Mouse (Mus musculus) lung, postnatal 4 days (tissue): ENCODE measurements at regions not wholly inside any gene's neighbourhood (a gene's known extent, or its start where the extent isn't known, plus 50 kb on each side); places are given as distances from the start of the nearest gene placed in this dataset.

ENCODE experiments used
- DNase-seq, 2 experiments: peaks; one replicate each; pipeline ENCODE4 v3.0.0; 2021

- no peak for DNase-seq
Observed at GRCm38 (mm10) chr13:57365096-57365495, 469.3 kb upstream of the Trpc7 start.

GRCm38 (mm10) chr13:57364396-57364795, 468.6 kb upstream of the Trpc7 start:
- no peak for DNase-seq

- DNase-seq = no peak
Observed at GRCm38 (mm10) chr13:57362563-57362962, 466.8 kb upstream of the Trpc7 start.

- DNase-seq = no peak
Observed at GRCm38 (mm10) chr13:57361286-57361685, 465.5 kb upstream of the Trpc7 start.

- DNase-seq = no peak
Observed at GRCm38 (mm10) chr13:57354606-57355005, 458.8 kb upstream of the Trpc7 start.

- no peak for DNase-seq
Observed at GRCm38 (mm10) chr13:57353976-57354375, 458.2 kb upstream of the Trpc7 start.

GRCm38 (mm10) chr13:57350828-57351227, 455.0 kb upstream of the Trpc7 start:
- DNase-seq = no peak

GRCm38 (mm10) chr13:57338676-57339075, 442.9 kb upstream of the Trpc7 start:
- DNase-seq = no peak

- no peak for DNase-seq
Observed at GRCm38 (mm10) chr13:57336596-57336995, 440.8 kb upstream of the Trpc7 start.

- DNase-seq = no peak
Observed at GRCm38 (mm10) chr13:57332976-57333375, 437.2 kb upstream of the Trpc7 start.

- no peak for DNase-seq
Observed at GRCm38 (mm10) chr13:57331868-57332267, 436.1 kb upstream of the Trpc7 start.

GRCm38 (mm10) chr13:57325306-57325925, 429.6 kb upstream of the Trpc7 start:
- no peak for DNase-seq

- DNase-seq = no peak
Observed at GRCm38 (mm10) chr13:57316211-57317005, 420.6 kb upstream of the Trpc7 start.

GRCm38 (mm10) chr13:57314512-57314911, 418.7 kb upstream of the Trpc7 start:
- DNase-seq = no peak

GRCm38 (mm10) chr13:57313731-57314130, 417.9 kb upstream of the Trpc7 start:
- DNase-seq = no peak

GRCm38 (mm10) chr13:57311235-57311634, 415.4 kb upstream of the Trpc7 start:
- DNase-seq = no peak

- no peak for DNase-seq
Observed at GRCm38 (mm10) chr13:57309618-57310017, 413.8 kb upstream of the Trpc7 start.

GRCm38 (mm10) chr13:57307971-57308903, 412.4 kb upstream of the Trpc7 start:
- no peak for DNase-seq

- no peak for DNase-seq
Observed at GRCm38 (mm10) chr13:57305586-57305985, 409.8 kb upstream of the Trpc7 start.

- no peak for DNase-seq
Observed at GRCm38 (mm10) chr13:57303805-57304204, 408.0 kb upstream of the Trpc7 start.

GRCm38 (mm10) chr13:57291737-57292490, 396.1 kb upstream of the Trpc7 start:
- DNase-seq = no peak

- no peak for DNase-seq
Observed at GRCm38 (mm10) chr13:57286168-57286567, 390.4 kb upstream of the Trpc7 start.

GRCm38 (mm10) chr13:57282816-57283215, 387.0 kb upstream of the Trpc7 start:
- no peak for DNase-seq
